Mouse (Mus musculus) G1E (cell line): Measurements from ENCODE around the gene Gpr45.

Experiments used
- CTCF ChIP-seq: IDR thresholded peaks from 2 replicates; pipeline ENCODE4 v1.5.1; 2012; ENCODE audit warnings: low read depth, low read length, inconsistent platforms, mixed read lengths
- GATA1 ChIP-seq: IDR thresholded peaks from 2 replicates; pipeline ENCODE4 v1.6.1; 2012; ENCODE audit warnings: borderline replicate concordance, low read length, inconsistent platforms, mixed read lengths
- GATA2 ChIP-seq: IDR thresholded peaks from 2 replicates; pipeline ENCODE4 v1.6.1; 2012; ENCODE audit warnings: low read depth, low read length, inconsistent platforms, borderline replicate concordance
- POLR2AphosphoS5 ChIP-seq: IDR thresholded peaks from 2 replicates; pipeline ENCODE4 v1.6.1; 2012; ENCODE audit warnings: low read depth, low read length, inconsistent platforms; ENCODE audit not compliant: insufficient replicate concordance
- TAL1 ChIP-seq: conservative IDR thresholded peaks from 2 replicates; pipeline ENCODE4 v1.6.1; 2012; ENCODE audit warnings: low read depth, low read length, inconsistent platforms, mixed read lengths

GRCm38 (mm10) chr1:42933613-42934012 lies 19.1 kb upstream of the Gpr45 start:
- TF ChIP-seq CTCF, result no peak
- no peak for TF ChIP-seq TAL1
- TF ChIP-seq GATA1, result no peak
- no peak for TF ChIP-seq POLR2AphosphoS5
- TF ChIP-seq GATA2, result no peak
